Mouse (Mus musculus) gastrocnemius, postnatal 10 days (tissue): ENCODE results near the gene Pin1. TPM values are rescaled to one million over a fixed set of nuclear protein-coding genes. Genes with fewer than 3 reads are reported as not detected.

Experiments used
- DNase-seq: peaks from one replicate; pipeline ENCODE4 v3.0.0; 2021; ENCODE audit warnings: mixed read lengths
- total RNA-seq, 2 experiments: library from RNA; stranded (reverse); gene quantifications; 2 replicates each; pipeline ENCODE4 v1.2.3; 2021

The Pin1 gene
- total RNA-seq, 2 experiments from 2014 or later: 15.7 to 17.2 TPM

DNA sequence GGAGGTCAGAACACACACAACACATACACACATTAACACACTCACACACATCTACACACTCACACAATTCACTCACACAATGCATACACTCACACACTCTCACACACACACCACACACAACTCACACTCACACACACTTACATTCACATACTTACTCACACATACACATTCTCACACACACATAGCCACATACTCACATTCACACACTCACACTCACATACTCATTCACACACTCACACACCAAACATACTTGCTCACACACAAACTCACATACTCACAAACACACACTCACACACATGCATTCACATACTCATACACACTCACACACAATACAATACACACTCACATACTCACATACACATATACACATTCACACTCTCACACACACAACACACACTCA lies 53.5 kb downstream of the Pin1 start:
- no peak for DNase-seq

DNA sequence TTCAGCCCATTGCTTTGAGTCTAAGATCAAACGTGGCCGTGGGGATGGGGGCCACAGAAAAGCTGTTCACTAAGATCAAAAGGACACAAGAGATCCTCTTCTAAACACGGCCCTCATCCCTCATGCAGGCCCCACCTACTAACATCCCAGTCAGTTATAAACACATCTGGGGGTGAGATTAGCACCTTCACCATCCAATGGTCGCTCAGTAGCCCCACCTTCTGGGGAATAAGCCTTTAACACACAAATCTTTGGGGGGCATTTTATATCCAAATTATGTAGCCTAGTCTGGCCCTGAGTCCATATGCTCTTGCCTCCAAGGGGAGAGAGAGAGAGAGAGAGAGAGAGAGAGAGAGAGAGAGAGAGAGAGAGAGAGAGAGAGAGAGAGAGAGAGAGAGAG lies 54.1 kb downstream of the Pin1 start:
- no peak for DNase-seq

DNA sequence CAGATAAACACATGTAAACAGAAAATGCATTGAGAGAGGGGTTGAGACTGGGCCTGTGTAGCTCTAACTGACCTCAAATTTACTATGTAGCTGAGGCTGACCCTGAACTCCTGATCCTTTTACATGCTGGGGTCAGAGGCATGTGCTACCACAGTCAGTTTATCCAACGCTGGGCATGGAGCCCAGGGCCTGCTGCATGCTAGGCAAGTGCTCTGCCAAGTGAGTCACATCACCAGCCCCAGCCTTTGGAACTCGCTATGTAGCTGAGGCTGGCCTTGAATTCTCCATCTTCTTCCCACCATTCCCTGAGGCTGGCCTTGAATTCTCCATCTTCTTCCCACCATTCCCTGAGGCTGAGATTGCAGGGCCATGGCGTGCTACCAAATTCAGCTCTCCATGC lies 58.6 kb downstream of the Pin1 start:
- DNase-seq: no peak

DNA sequence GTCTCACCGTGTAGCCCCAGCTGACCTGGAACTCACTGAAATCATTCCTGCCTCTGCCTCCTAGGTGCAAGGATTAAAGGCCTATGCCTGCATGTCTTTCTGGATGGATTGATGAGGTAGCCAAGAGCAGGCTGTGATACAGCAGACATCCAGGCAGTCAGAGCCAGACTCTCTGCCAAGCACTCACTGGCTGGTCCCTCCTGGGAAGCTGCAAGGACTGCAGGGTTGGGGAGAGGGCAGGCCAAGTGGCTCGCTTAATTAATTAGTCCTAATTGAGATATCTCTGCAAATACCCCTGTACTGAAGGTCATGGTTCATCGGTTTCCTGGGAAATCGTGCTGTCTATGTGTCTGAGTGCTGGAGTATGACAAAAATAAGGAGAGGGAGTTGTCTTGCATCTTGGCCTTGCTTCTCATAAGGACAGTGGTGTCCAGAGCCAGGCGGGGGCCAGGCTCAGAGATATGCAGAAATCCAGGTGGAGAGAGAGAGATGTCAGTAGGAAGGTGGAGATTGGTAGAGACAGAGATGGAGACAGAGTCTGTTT lies 61.1 kb downstream of the Pin1 start:
- no peak for DNase-seq

DNA sequence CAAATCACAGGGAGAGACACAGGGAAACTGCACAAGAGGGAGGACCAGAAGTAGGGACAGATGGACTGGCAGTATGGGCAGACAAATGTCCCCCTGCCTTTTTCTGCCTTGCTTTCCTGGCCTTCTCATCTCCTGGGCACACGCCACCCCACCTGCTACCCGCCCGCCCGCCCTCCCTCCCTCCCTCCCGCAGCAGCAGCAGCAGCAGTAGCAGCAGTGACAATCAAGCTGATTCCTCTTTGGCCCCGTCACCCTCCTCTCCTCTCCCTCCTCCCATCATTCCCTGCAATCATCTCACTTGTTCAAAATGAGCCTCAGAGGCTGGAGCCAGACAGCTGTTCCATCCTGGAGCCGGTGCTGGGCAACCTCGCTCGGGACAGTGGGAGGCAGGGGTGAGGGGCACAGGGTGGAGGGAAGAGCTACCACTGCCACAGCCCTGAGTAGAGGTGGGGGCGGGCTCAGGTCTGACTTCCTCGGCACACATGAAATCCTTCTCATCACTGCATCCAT lies 61.6 kb downstream of the Pin1 start:
- no peak for DNase-seq

DNA sequence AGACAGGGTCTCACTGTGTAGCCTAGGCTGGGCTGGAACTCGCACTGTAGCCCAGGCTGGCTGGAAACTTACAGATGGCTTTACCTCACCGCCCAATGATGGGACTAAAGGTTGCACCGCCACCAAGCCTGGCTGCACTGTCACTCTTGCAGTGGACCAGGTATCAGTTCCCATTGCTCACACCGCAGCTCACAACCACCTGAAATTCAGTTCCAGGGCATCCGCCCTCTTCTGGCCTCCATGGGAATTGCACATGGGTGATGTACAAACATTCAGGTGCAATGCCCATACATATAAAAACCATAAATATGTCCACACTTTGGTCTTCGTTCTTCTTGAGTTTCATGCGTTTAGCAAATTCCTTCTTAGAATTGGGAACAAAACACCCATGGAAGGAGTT lies 63.4 kb downstream of the Pin1 start:
- DNase-seq: no peak

Other genes with a start within 250 kb of the Pin1 start
- 10 to 100 TPM; 12.0 to 14.7 TPM for gene Zfp26, start 191.9 kb upstream of the Pin1 start, total RNA-seq
- 10 to 100 TPM in 1 of 2 experiments, 1 to 10 TPM in 1; 9.8 to 12.5 TPM for gene Zfp426, start 159.3 kb upstream of the Pin1 start, total RNA-seq
- 10 to 100 TPM; 31.4 to 39.3 TPM for gene Zfp266, start 130.7 kb upstream of the Pin1 start, total RNA-seq
- gene Zfp846, start 70.8 kb upstream of the Pin1 start, total RNA-seq: 1 to 10 TPM; 5.2 to 6.0 TPM
- 100 to 1,000 TPM; 197 to 204 TPM for gene Ubl5, start 9.2 kb upstream of the Pin1 start, total RNA-seq
- 10 to 100 TPM in 1 of 2 experiments, 1 to 10 TPM in 1; 8.1 to 12.0 TPM for gene Fbxl12, start 7.3 kb upstream of the Pin1 start, total RNA-seq
- under 1 TPM; 0.52 TPM for gene Olfm2, start 94.3 kb downstream of the Pin1 start, total RNA-seq
- gene Col5a3, start 163.0 kb downstream of the Pin1 start, total RNA-seq: 10 to 100 TPM; 76.7 to 90.9 TPM
- not detected for gene Rdh8, start 166.4 kb downstream of the Pin1 start, total RNA-seq
- 1 to 10 TPM; 4.8 to 7.6 TPM for gene A230050P20Rik, start 216.5 kb downstream of the Pin1 start, total RNA-seq
- 1 to 10 TPM; 4.4 to 4.7 TPM for gene Angptl6, start 227.6 kb downstream of the Pin1 start, total RNA-seq
- 10 to 100 TPM; 15.9 to 19.2 TPM for gene Ppan, start 236.1 kb downstream of the Pin1 start, total RNA-seq
- gene Eif3g, start 246.5 kb downstream of the Pin1 start, total RNA-seq: 100 to 1,000 TPM; 131 to 133 TPM